Mouse (Mus musculus): ENCODE measurements at regions not wholly inside any gene's neighbourhood (a gene's known extent, or its start where the extent isn't known, plus 50 kb on each side); places are given as distances from the start of the nearest gene placed in this dataset.

GRCm38 (mm10) chr9:120733681-120734465, 162.6 kb downstream of the Rpl14 start:
- H3K4me3 ChIP-seq (ENCODE audit: insufficient read depth, low read length): no peak overlapping the region
- H3K27ac ChIP-seq (ENCODE audit: insufficient read depth, low read depth, low read length): no peak overlapping the region
- TF ChIP-seq POLR2A (IDR thresholded peaks at IDR 0.05; ENCODE audit: borderline replicate concordance, low read depth, low read length) (no peak), CTCF (IDR thresholded peaks at IDR 0.05; ENCODE audit: low read depth, low read length) (no peak)
- H3K4me1 ChIP-seq (ENCODE audit: control insufficient read depth, insufficient read depth, low read length): peaks cover 6% of the 10 kb centered on the region

GRCm38 (mm10) chr9:120735217-120735616, 164.0 kb downstream of the Rpl14 start:
- Histone ChIP-seq H3K27ac (ENCODE audit: insufficient read depth, low read depth, low read length) (no peak overlapping the region), H3K4me3 (ENCODE audit: insufficient read depth, low read length) (no peak overlapping the region), H3K4me1 (ENCODE audit: control insufficient read depth, insufficient read depth, low read length) (peaks cover 8% of the 10 kb centered on the region)
- TF ChIP-seq CTCF (IDR thresholded peaks at IDR 0.05; ENCODE audit: low read depth, low read length) (no peak), POLR2A (IDR thresholded peaks at IDR 0.05; ENCODE audit: borderline replicate concordance, low read depth, low read length) (no peak)

- Histone ChIP-seq H3K4me1 (ENCODE audit: control insufficient read depth, insufficient read depth, low read length) (peaks cover 8% of the 10 kb centered on the region), H3K4me3 (ENCODE audit: insufficient read depth, low read length) (no peak overlapping the region), H3K27ac (ENCODE audit: insufficient read depth, low read depth, low read length) (no peak overlapping the region)
- TF ChIP-seq CTCF (IDR thresholded peaks at IDR 0.05; ENCODE audit: low read depth, low read length) (no peak), POLR2A (IDR thresholded peaks at IDR 0.05; ENCODE audit: borderline replicate concordance, low read depth, low read length) (no peak)
These were observed 166.7 kb downstream of the Rpl14 start for GRCm38 (mm10) chr9:120737956-120738355.

GRCm38 (mm10) chr9:120739199-120739952, 168.1 kb downstream of the Rpl14 start:
- no peak overlapping the region for H3K4me3 ChIP-seq (ENCODE audit: insufficient read depth, low read length)
- no peak for TF ChIP-seq CTCF (IDR thresholded peaks at IDR 0.05; ENCODE audit: low read depth, low read length)
- no peak for TF ChIP-seq POLR2A (IDR thresholded peaks at IDR 0.05; ENCODE audit: borderline replicate concordance, low read depth, low read length)
- peaks cover 8% of the 10 kb centered on the region for H3K4me1 ChIP-seq (ENCODE audit: control insufficient read depth, insufficient read depth, low read length)
- no peak overlapping the region for H3K27ac ChIP-seq (ENCODE audit: insufficient read depth, low read depth, low read length)

GRCm38 (mm10) chr9:120739953-120740524, 168.8 kb downstream of the Rpl14 start:
- Histone ChIP-seq H3K4me3 (ENCODE audit: insufficient read depth, low read length) (no peak overlapping the region), H3K4me1 (ENCODE audit: control insufficient read depth, insufficient read depth, low read length) (peaks cover 8% of the 10 kb centered on the region), H3K27ac (ENCODE audit: insufficient read depth, low read depth, low read length) (no peak overlapping the region)
- TF ChIP-seq POLR2A (IDR thresholded peaks at IDR 0.05; ENCODE audit: borderline replicate concordance, low read depth, low read length) (no peak), CTCF (IDR thresholded peaks at IDR 0.05; ENCODE audit: low read depth, low read length) (no peak)

GRCm38 (mm10) chr9:120741521-120741920, 170.3 kb downstream of the Rpl14 start:
- TF ChIP-seq POLR2A (IDR thresholded peaks at IDR 0.05; ENCODE audit: borderline replicate concordance, low read depth, low read length): no peak
- Histone ChIP-seq H3K4me1 (ENCODE audit: control insufficient read depth, insufficient read depth, low read length) (peaks cover 8% of the 10 kb centered on the region), H3K4me3 (ENCODE audit: insufficient read depth, low read length) (no peak overlapping the region), H3K27ac (ENCODE audit: insufficient read depth, low read depth, low read length) (no peak overlapping the region)

- no peak overlapping the region for H3K4me3 ChIP-seq (ENCODE audit: insufficient read depth, low read length)
- H3K27ac ChIP-seq (ENCODE audit: insufficient read depth, low read depth, low read length): no peak overlapping the region
- H3K4me1 ChIP-seq (ENCODE audit: control insufficient read depth, insufficient read depth, low read length): peaks cover 2% of the 10 kb centered on the region; the same call in 1 of the 2 replicates
- TF ChIP-seq CTCF (IDR thresholded peaks at IDR 0.05; ENCODE audit: low read depth, low read length) (no peak), POLR2A (IDR thresholded peaks at IDR 0.05; ENCODE audit: borderline replicate concordance, low read depth, low read length) (no peak)
These were observed 172.2 kb downstream of the Rpl14 start for GRCm38 (mm10) chr9:120743455-120743854.

- TF ChIP-seq CTCF (IDR thresholded peaks at IDR 0.05; ENCODE audit: low read depth, low read length) (no peak), POLR2A (IDR thresholded peaks at IDR 0.05; ENCODE audit: borderline replicate concordance, low read depth, low read length) (no peak)
- Histone ChIP-seq H3K4me3 (ENCODE audit: insufficient read depth, low read length) (no peak overlapping the region), H3K27ac (ENCODE audit: insufficient read depth, low read depth, low read length) (no peak overlapping the region), H3K4me1 (ENCODE audit: control insufficient read depth, insufficient read depth, low read length) (peaks cover 3% of the 10 kb centered on the region)
These were observed 174.4 kb downstream of the Rpl14 start for GRCm38 (mm10) chr9:120745674-120746073.

- TF ChIP-seq CTCF (IDR thresholded peaks at IDR 0.05; ENCODE audit: low read depth, low read length): no peak
- no peak for TF ChIP-seq POLR2A (IDR thresholded peaks at IDR 0.05; ENCODE audit: borderline replicate concordance, low read depth, low read length)
- peaks cover 18% of the 10 kb centered on the region for H3K4me1 ChIP-seq (ENCODE audit: control insufficient read depth, insufficient read depth, low read length)
- H3K4me3 ChIP-seq (ENCODE audit: insufficient read depth, low read length): no peak overlapping the region
- H3K27ac ChIP-seq (ENCODE audit: insufficient read depth, low read depth, low read length): no peak overlapping the region
These were observed 178.2 kb upstream of the Ctnnb1 start for GRCm38 (mm10) chr9:120750820-120751219.

All from bone marrow macrophage, adult 2 months (primary cell).